Mouse (Mus musculus): Measurements from ENCODE around the gene Ptbp2. TPM values are rescaled to one million over a fixed set of nuclear protein-coding genes. Genes with fewer than 3 reads are reported as not detected.
A peak's percentile ranks its signal among the peaks of the same experiment; 100 is the strongest.

The Ptbp2 gene
- polyA plus RNA-seq (2014; fragmentation: Nextera tagmentation; extraction: Ambion mirVana), result 66.9 and 95.7 TPM in 2 replicates

GRCm38 (mm10) chr3:119784366-119784765, at the start of gene Ptbp2:
Ptbp2 (minus strand) TSS chr3:119784466.
- peak within 1 kb of the TSS; percentile 97 for H3K27ac ChIP-seq (ENCODE audit: low read depth, low read length)
- no peaks in the 10 kb centered on the region for H3K27me3 ChIP-seq (ENCODE audit: control insufficient read depth, insufficient read depth, low read length)
- H3K9ac ChIP-seq (ENCODE audit: low read depth, low read length), result peak within 1 kb of the TSS; percentile 100
- peak within 1 kb of the TSS; percentile 92 for H3K4me3 ChIP-seq (ENCODE audit: low read length)
- 92% methylated on average over 4 of the region's 4 CpGs for WGBS
- no peaks in the 10 kb centered on the region for H3K9me3 ChIP-seq (ENCODE audit: control insufficient read depth, low read length)
- H3K4me2 ChIP-seq (replicated peaks; ENCODE audit: low read depth, low read length), result peak within 1 kb of the TSS; percentile 72
- no peak for ATAC-seq (ENCODE audit: low FRiP score, low TSS enrichment)
- H3K36me3 ChIP-seq (ENCODE audit: control insufficient read depth, insufficient read depth, low read length), result no peaks in the 10 kb centered on the region; the same call in 1 of the 2 replicates
- peaks cover 5% of the 10 kb centered on the region; the same call in 1 of the 2 replicates for H3K4me1 ChIP-seq (ENCODE audit: control insufficient read depth, insufficient read depth, low read length)

- no peak overlapping the region for H3K4me2 ChIP-seq (replicated peaks; ENCODE audit: low read depth, low read length)
- no peaks in the 10 kb centered on the region for H3K27me3 ChIP-seq (ENCODE audit: control insufficient read depth, insufficient read depth, low read length)
- H3K9me3 ChIP-seq (ENCODE audit: control insufficient read depth, low read length), result no peaks in the 10 kb centered on the region
- no peaks in the 10 kb centered on the region for H3K36me3 ChIP-seq (ENCODE audit: control insufficient read depth, insufficient read depth, low read length)
- ATAC-seq (ENCODE audit: low FRiP score, low TSS enrichment), result no peak
- H3K4me3 ChIP-seq (ENCODE audit: low read length), result no peak overlapping the region
- H3K27ac ChIP-seq (ENCODE audit: low read depth, low read length), result no peak overlapping the region
- WGBS, result 65% methylated on average over 1 of the region's 1 CpGs
- H3K4me1 ChIP-seq (ENCODE audit: control insufficient read depth, insufficient read depth, low read length), result no peaks in the 10 kb centered on the region
- no peak overlapping the region for H3K9ac ChIP-seq (ENCODE audit: low read depth, low read length)
Observed at GRCm38 (mm10) chr3:119814678-119815077, 30.4 kb upstream of the Ptbp2 start.

- ATAC-seq (ENCODE audit: low FRiP score, low TSS enrichment), result no peak
- Histone ChIP-seq H3K36me3 (ENCODE audit: control insufficient read depth, insufficient read depth, low read length) (no peaks in the 10 kb centered on the region), H3K4me2 (replicated peaks; ENCODE audit: low read depth, low read length) (no peak overlapping the region), H3K9me3 (ENCODE audit: control insufficient read depth, low read length) (no peaks in the 10 kb centered on the region), H3K9ac (ENCODE audit: low read depth, low read length) (no peak overlapping the region), H3K27me3 (ENCODE audit: control insufficient read depth, insufficient read depth, low read length) (no peaks in the 10 kb centered on the region), H3K4me1 (ENCODE audit: control insufficient read depth, insufficient read depth, low read length) (no peaks in the 10 kb centered on the region), H3K27ac (ENCODE audit: low read depth, low read length) (no peak overlapping the region), H3K4me3 (ENCODE audit: low read length) (no peak overlapping the region)
- 73% methylated on average over 7 of the region's 7 CpGs for WGBS
Observed at GRCm38 (mm10) chr3:119806123-119806522, 21.9 kb upstream of the Ptbp2 start.

- Histone ChIP-seq H3K4me1 (ENCODE audit: control insufficient read depth, insufficient read depth, low read length) (no peaks in the 10 kb centered on the region), H3K27ac (ENCODE audit: low read depth, low read length) (no peak overlapping the region), H3K27me3 (ENCODE audit: control insufficient read depth, insufficient read depth, low read length) (no peaks in the 10 kb centered on the region), H3K9me3 (ENCODE audit: control insufficient read depth, low read length) (no peaks in the 10 kb centered on the region), H3K4me2 (replicated peaks; ENCODE audit: low read depth, low read length) (no peak overlapping the region), H3K4me3 (ENCODE audit: low read length) (no peak overlapping the region), H3K36me3 (ENCODE audit: control insufficient read depth, insufficient read depth, low read length) (no peaks in the 10 kb centered on the region), H3K9ac (ENCODE audit: low read depth, low read length) (no peak overlapping the region)
- 88% methylated on average over 9 of the region's 9 CpGs for WGBS
- ATAC-seq (ENCODE audit: low FRiP score, low TSS enrichment), result no peak
Observed at GRCm38 (mm10) chr3:119794677-119795365, 10.6 kb upstream of the Ptbp2 start.

- WGBS, result under 1% methylated on average over 23 of the region's 89 CpGs
- peaks cover 12% of the 10 kb centered on the region; the same call in 1 of the 2 replicates for H3K4me1 ChIP-seq (ENCODE audit: control insufficient read depth, insufficient read depth, low read length)
- peaks cover 8% of the 10 kb centered on the region; the same call in 1 of the 2 replicates for H3K36me3 ChIP-seq (ENCODE audit: control insufficient read depth, insufficient read depth, low read length)
- peak overlapping the region; percentile 72 for H3K4me2 ChIP-seq (replicated peaks; ENCODE audit: low read depth, low read length)
- H3K27ac ChIP-seq (ENCODE audit: low read depth, low read length), result peak overlapping the region; percentile 97
- peak; percentile 93 for ATAC-seq (ENCODE audit: low FRiP score, low TSS enrichment)
- H3K9ac ChIP-seq (ENCODE audit: low read depth, low read length), result peak overlapping the region; percentile 100
- no peaks in the 10 kb centered on the region for H3K27me3 ChIP-seq (ENCODE audit: control insufficient read depth, insufficient read depth, low read length)
- H3K4me3 ChIP-seq (ENCODE audit: low read length), result peak overlapping the region; percentile 92
- H3K9me3 ChIP-seq (ENCODE audit: control insufficient read depth, low read length), result no peaks in the 10 kb centered on the region
Observed at GRCm38 (mm10) chr3:119782946-119783701, 1.1 kb downstream of the Ptbp2 start.

GRCm38 (mm10) chr3:119782022-119782945, 2.0 kb downstream of the Ptbp2 start:
- peak; percentile 63 for ATAC-seq (ENCODE audit: low FRiP score, low TSS enrichment)
- no peaks in the 10 kb centered on the region for H3K9me3 ChIP-seq (ENCODE audit: control insufficient read depth, low read length)
- H3K4me3 ChIP-seq (ENCODE audit: low read length), result peak overlapping the region; percentile 92
- under 1% methylated on average over 35 of the region's 63 CpGs for WGBS
- H3K4me2 ChIP-seq (replicated peaks; ENCODE audit: low read depth, low read length), result peak overlapping the region; percentile 72
- peaks cover 13% of the 10 kb centered on the region; the same call in 1 of the 2 replicates for H3K4me1 ChIP-seq (ENCODE audit: control insufficient read depth, insufficient read depth, low read length)
- peak overlapping the region; percentile 100 for H3K9ac ChIP-seq (ENCODE audit: low read depth, low read length)
- H3K27ac ChIP-seq (ENCODE audit: low read depth, low read length), result peak overlapping the region; percentile 97
- no peaks in the 10 kb centered on the region for H3K27me3 ChIP-seq (ENCODE audit: control insufficient read depth, insufficient read depth, low read length)
- peaks cover 8% of the 10 kb centered on the region; the same call in 1 of the 2 replicates for H3K36me3 ChIP-seq (ENCODE audit: control insufficient read depth, insufficient read depth, low read length)

- peak overlapping the region; percentile 92; the same call in 1 of the 2 replicates for H3K4me3 ChIP-seq (ENCODE audit: low read length)
Observed at GRCm38 (mm10) chr3:119780876-119781275, 3.4 kb downstream of the Ptbp2 start.

GRCm38 (mm10) chr3:119779261-119779660, 5.0 kb downstream of the Ptbp2 start:
- H3K4me2 ChIP-seq (replicated peaks; ENCODE audit: low read depth, low read length), result no peak overlapping the region
- no peak overlapping the region for H3K4me3 ChIP-seq (ENCODE audit: low read length)
- no peaks in the 10 kb centered on the region for H3K9me3 ChIP-seq (ENCODE audit: control insufficient read depth, low read length)
- 89% methylated on average over 1 of the region's 1 CpGs for WGBS
- no peak for ATAC-seq (ENCODE audit: low FRiP score, low TSS enrichment)
- peaks cover 13% of the 10 kb centered on the region; the same call in 1 of the 2 replicates for H3K4me1 ChIP-seq (ENCODE audit: control insufficient read depth, insufficient read depth, low read length)
- H3K27me3 ChIP-seq (ENCODE audit: control insufficient read depth, insufficient read depth, low read length), result no peaks in the 10 kb centered on the region
- H3K27ac ChIP-seq (ENCODE audit: low read depth, low read length), result no peak overlapping the region
- peaks cover 8% of the 10 kb centered on the region; the same call in 1 of the 2 replicates for H3K36me3 ChIP-seq (ENCODE audit: control insufficient read depth, insufficient read depth, low read length)
- no peak overlapping the region for H3K9ac ChIP-seq (ENCODE audit: low read depth, low read length)

More at GRCm38 (mm10) chr3:119780876-119781275, 3.4 kb downstream of the Ptbp2 start:
- H3K27me3 ChIP-seq (ENCODE audit: control insufficient read depth, insufficient read depth, low read length), result no peaks in the 10 kb centered on the region
- H3K9ac ChIP-seq (ENCODE audit: low read depth, low read length), result peak overlapping the region; percentile 34; the same call in 1 of the 2 replicates
- ATAC-seq (ENCODE audit: low FRiP score, low TSS enrichment), result no peak
- no peaks in the 10 kb centered on the region for H3K9me3 ChIP-seq (ENCODE audit: control insufficient read depth, low read length)
- H3K36me3 ChIP-seq (ENCODE audit: control insufficient read depth, insufficient read depth, low read length), result peaks cover 8% of the 10 kb centered on the region; the same call in 1 of the 2 replicates
- peak overlapping the region; percentile 72 for H3K4me2 ChIP-seq (replicated peaks; ENCODE audit: low read depth, low read length)
- no peak overlapping the region for H3K27ac ChIP-seq (ENCODE audit: low read depth, low read length)
- peaks cover 13% of the 10 kb centered on the region; the same call in 1 of the 2 replicates for H3K4me1 ChIP-seq (ENCODE audit: control insufficient read depth, insufficient read depth, low read length)
